Mouse (Mus musculus): ENCODE results near the gene Nfatc2.

DNA sequence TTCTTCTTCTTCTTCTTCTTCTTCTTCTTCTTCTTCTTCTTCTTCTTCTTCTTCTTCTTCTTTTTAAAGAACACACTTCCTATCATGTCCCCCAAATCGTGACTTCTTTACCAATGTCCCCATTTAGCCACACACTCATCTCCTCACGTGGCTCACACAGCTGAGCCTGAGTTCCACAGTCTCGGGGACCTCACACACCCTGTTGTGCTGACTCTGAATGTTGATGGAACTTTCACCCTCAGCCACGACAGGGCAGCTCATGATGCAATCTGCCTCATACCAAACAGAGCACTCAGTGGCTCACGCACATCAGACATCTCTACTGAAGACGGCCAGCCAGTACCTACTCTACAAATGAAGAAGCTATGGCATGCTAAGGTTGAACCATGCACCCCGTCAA lies 60.2 kb downstream of the Nfatc2 start:
- TF ChIP-seq CTCF (conservative IDR thresholded peaks at IDR 0.05; ENCODE audit: low read length) (no peak), NANOG (IDR thresholded peaks at IDR 0.05; ENCODE audit: borderline replicate concordance, low read length) (no peak), POU5F1 (IDR thresholded peaks at IDR 0.05; ENCODE audit: borderline replicate concordance, low read length) (no peak)
